Mouse (Mus musculus) lung, adult 10 weeks (tissue): Measurements from ENCODE around the gene AL732309.1. TPM values are rescaled to one million over a fixed set of nuclear protein-coding genes. Genes with fewer than 3 reads are reported as not detected.

Experiments used
- polyA plus RNA-seq: library from polyadenylated mRNA; stranded (reverse); fragments of 350-450 nt; fragmentation: Illumina TruSeq; extraction: RNeasy Lipid Tissue Mini Kit (QIAGEN cat#74804); gene quantifications from one replicate; pipeline ENCODE4 v1.2.3, GENCODE M21; 2014; ENCODE audit warnings: low read depth, low replicate concordance; ENCODE audit not compliant: insufficient read depth

The AL732309.1 gene
- 6.2 TPM for polyA plus RNA-seq

GRCm38 (mm10) chr2:25246183-25247072 is at the start of gene AL732309.1:
Gene AL732309.1 (minus strand): TSS chr2:25246863.

GRCm38 (mm10) chr2:25289651-25290050 is 43.0 kb upstream of the AL732309.1 start, which contains the start of gene Lrrc26:
Gene Lrrc26 (plus strand): TSS chr2:25289915.

DNA sequence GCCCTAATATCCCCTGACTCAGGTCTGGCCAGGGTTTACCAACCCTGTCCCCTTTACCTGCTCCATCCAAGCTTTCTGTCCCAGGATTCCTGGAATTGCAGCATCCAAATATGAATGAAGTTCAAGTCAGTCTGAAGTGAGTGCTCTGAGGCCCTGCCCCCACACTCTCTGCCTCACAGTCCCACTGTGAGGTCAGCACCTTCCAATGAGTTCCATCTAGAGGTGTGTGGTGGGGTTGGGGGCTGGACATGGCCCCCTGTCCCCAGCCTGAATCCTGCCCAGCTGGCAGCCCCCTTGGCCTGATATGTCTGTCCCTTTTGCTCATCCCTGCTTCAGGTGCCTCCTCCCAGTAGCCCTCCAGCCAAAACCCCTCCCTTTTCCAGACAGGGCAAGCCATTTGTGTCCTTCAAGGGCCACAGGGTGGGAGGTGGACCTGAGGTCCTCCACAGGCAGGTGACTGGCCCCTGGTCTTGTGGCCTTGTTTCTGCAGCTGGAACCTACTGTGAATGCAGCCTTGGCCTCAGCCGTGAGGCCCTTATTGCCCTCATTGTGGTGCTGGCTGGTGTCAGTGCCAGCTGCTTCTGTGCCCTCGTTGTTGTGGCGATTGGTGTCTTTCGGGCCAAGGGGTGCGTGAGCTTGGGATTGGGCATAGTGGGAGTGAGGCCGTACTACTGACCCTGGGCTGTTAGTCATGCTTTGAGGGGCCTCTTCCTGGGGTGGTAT is 41.4 kb upstream of the AL732309.1 start, which contains the start of gene Tmem210:
Gene Tmem210, plus strand, starts transcription at position 219 of the 723 bp plus-strand sequence.

DNA sequence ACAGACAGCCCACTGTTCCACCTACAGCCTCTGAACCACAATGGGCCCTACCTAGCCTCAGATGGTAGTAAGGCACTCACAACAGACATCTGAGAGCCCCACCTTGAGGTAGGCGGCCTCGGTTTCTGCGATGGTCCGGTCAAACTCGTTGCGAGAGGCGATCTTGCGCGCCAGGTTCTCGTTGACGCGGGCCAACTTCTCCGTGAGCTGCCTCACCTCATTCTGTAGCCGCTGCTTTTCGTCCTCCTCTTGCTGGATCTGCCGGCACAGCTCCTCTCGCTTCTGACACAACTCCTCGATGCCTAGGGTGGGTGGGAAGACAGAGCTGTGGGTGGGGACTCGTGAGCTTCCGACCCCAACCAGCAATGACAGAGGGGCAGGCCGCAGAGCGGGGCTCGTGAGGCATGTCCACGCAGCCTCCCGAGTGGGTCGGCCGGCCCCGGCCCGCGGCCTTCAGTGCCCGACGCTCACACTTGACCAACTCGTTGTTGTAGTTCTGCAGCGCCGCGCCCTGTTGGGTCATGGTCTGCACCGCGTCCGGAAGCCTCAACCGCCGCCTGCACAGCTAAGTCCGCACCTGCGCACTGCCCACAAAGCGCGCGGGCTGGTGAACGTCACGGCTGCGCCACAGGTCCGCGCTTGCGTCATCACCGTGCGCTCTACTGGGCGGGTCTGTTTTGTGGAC is 25.3 kb upstream of the AL732309.1 start, which contains the start of the genes Ssna1 and Anapc2:
Gene Ssna1, minus strand, starts transcription at position 612 of the 685 bp plus-strand sequence.
Gene Anapc2, plus strand, starts transcription at position 652 of the 685 bp plus-strand sequence.

DNA sequence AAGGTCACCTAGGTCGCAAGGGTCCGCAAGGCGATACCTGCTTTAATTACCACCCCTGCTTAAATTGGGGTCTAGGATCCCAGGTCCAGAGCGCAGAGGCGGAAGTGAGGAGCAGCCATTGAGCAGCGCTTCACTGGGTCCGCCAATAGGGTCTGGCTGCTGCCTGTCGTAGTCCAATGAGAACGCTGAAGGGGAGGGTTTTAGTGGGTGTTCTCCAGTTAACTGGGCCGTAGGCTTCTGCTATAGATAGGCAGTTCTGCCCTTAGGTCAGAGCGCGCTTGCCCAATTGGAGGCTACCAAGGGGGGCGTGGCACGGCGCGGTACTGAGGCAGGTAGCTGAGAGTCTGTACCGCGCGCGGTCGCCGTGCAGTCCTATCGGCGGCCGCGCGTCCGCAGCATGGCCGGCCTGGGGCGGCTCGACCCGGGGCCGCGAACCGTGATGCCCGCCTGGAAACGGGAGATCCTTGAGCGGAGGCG is 15.7 kb upstream of the AL732309.1 start, which contains the start of gene Tprn:
Gene Tprn, plus strand, starts transcription at position 328 of the 477 bp plus-strand sequence.

DNA sequence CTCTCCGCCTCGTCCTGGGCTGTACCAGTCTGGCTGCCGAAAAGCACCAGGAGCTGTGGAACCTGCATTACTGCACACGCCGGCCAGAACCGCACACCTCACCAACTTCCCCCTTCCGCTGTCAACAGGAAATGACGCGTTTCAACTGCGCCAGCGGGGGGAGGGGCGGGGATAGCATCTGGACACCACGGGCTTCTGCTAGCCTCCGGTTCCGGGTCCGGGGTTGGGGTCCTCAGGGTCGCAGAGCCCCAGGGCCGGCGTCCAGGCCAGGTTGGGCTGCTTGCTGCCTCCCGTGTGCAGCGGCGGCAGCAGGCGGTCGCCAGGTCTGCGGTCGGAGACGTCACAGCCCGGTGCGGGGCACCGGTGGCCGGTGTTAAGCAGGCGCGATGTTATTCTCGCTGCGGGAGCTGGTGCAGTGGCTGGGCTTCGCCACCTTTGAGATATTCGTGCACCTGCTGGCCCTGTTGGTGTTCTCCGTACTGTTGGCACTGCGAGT is 8.7 kb upstream of the AL732309.1 start, which contains the start of gene Tmem203:
Gene Tmem203, plus strand, starts transcription at position 156 of the 496 bp plus-strand sequence.

GRCm38 (mm10) chr2:25242101-25242506 is 4.6 kb downstream of the AL732309.1 start, which contains the start of the genes Rnf208 and Cysrt1:
Gene Rnf208 (plus strand): TSS chr2:25242255.
Gene Cysrt1 (minus strand): TSS chr2:25242452.

DNA sequence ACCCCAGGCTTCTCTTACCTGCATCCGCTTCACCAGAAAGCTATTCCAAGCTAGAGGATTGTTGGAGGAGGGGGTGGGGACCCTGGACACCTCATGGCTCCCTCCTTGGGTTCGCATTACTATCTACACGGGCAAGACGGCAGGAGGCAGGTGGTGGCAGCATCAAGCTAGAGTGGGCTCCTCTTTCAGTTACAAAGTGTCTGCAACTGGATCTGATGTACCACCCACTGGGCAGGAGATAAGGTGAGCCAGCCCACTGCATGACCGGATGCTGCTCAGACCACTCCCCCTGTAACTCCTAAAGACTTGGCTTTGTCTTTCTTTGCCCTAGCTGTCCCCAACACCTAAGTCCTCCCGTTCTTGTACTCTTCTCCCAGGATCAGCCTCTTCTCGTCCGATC is 10.0 kb downstream of the AL732309.1 start, which contains the start of gene Rnf224:
Gene Rnf224, minus strand, starts transcription at position 174 of the 400 bp plus-strand sequence.

DNA sequence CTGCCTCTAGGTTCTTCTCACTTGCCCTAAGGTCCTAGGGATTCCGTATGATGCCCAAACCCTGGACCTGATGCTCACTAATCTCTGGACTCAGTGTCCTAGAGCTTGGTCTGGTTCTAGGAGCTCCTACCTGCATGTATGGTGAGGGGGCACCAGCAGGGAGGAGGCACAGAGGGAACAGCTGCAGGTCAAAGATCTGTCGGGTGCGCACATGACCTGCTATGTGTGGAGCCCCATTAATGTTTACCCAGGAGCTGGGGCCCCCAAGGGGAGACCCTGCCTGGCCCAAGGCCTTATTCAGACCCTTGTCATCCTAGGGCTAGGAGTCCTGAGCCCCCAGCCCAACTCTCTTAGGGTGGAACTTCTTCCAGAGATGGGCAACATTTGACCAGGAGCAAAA is 12.6 kb downstream of the AL732309.1 start, which contains the start of gene Slc34a3:
Gene Slc34a3, minus strand, starts transcription at position 315 of the 400 bp plus-strand sequence.

DNA sequence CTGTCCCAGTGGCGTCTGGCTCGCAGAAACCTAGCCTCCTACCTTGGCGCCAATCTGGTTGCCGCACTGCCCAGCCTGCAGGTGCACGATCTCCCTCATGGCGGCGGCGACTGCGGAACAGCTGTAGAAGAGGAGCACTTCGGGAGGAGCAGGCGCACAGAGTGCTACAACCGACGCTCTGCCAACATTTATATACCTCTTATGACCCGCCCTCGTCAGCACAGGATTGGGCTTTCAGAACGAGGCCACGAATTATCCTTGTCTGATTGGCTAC is 22.2 kb downstream of the AL732309.1 start, which contains the start of gene Tubb4b:
Gene Tubb4b, minus strand, starts transcription at position 211 of the 274 bp plus-strand sequence.

GRCm38 (mm10) chr2:25218445-25218844 is 28.2 kb downstream of the AL732309.1 start, which contains the start of gene Fam166a:
Gene Fam166a (plus strand): TSS chr2:25218745.

DNA sequence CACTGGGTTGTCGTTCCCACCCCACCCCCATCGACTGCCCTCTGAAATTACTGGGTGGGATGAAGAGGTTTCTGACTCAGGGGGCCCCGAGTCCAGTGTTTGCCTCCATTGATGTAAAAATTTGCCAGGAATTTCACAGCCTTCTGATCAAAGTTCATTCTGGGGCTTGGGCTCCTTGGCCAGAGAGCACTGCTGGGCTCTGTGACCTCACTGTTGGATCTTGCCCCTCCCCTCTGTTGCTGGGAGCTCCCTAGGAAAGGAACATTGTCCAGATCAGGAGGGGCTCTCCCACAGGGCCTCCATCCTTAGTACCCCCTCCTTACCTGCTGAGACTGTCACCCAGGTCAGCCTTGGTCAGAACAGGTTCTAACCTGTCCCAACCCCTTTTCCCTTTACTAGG is 32.2 kb downstream of the AL732309.1 start, which contains the start of gene Stpg3:
Gene Stpg3, minus strand, starts transcription at position 194 of the 400 bp plus-strand sequence.

GRCm38 (mm10) chr2:25211121-25211670 is 35.5 kb downstream of the AL732309.1 start, which contains the start of gene Nelfb:
Gene Nelfb (minus strand): TSS chr2:25211489.

DNA sequence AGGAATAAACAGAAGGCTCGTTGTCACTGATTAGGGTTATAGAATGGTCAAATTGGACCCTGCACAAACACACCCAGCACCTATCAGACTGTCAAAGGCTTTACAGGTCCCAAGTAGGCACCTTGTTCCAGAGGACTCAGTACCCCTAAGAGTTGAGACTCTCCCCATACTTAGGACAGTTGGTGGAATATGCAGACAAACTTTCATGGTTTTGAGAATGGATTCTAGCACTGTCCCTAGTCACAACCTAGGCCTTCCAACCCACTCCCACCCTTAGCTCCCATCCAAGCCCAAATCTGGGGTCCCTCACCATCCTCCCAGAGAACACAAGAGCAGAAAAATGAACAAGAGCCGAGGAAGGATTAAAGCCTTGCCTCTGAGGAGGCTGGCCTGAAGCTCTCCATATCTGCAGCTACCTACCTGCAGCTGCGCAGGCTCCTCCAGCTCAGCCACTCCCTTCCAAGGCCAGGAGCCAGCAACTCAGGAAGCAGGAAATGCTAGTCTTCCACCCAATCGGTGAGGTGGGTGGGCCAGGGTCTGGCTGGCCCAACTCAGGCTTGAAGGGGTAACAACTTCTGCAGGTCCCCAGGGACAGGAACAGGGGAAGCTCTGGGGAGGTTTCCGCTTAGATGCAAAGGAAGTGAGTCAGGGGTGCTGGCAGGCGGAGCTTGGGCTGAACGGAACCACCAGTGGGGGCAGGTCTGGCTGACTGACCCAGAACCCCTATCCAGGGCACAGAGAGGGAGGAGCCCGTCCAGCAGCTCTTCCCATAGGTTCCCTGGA is 50.3 kb downstream of the AL732309.1 start, which contains the start of gene Tor4a:
Gene Tor4a, minus strand, starts transcription at position 715 of the 783 bp plus-strand sequence.

Other genes starting within 250 kb of the AL732309.1 start
- gene Nsmf, start 192.5 kb downstream of the AL732309.1 start, polyA plus RNA-seq = 29.3 TPM
- gene Entpd8, start 166.6 kb downstream of the AL732309.1 start, polyA plus RNA-seq = 2.4 TPM
- 1.9 TPM for gene Noxa1, start 151.7 kb downstream of the AL732309.1 start, polyA plus RNA-seq
- 28.7 TPM for gene Nrarp, start 66.1 kb downstream of the AL732309.1 start, polyA plus RNA-seq
- gene Tor4a, start 50.0 kb downstream of the AL732309.1 start, polyA plus RNA-seq = 18.3 TPM
- 41.8 TPM for gene Nelfb, start 35.4 kb downstream of the AL732309.1 start, polyA plus RNA-seq
- gene Stpg3, start 32.2 kb downstream of the AL732309.1 start, polyA plus RNA-seq = not detected
- not detected for gene Fam166a, start 28.1 kb downstream of the AL732309.1 start, polyA plus RNA-seq
- 379 TPM for gene Tubb4b, start 22.2 kb downstream of the AL732309.1 start, polyA plus RNA-seq
- gene Slc34a3, start 12.5 kb downstream of the AL732309.1 start, polyA plus RNA-seq = not detected
- not detected for gene Rnf224, start 10.1 kb downstream of the AL732309.1 start, polyA plus RNA-seq
- gene Rnf208, start 4.6 kb downstream of the AL732309.1 start, polyA plus RNA-seq = 2.1 TPM
- gene Cysrt1, start 4.4 kb downstream of the AL732309.1 start, polyA plus RNA-seq = 0.30 TPM
- 15.5 TPM for gene Tmem203, start 8.6 kb upstream of the AL732309.1 start, polyA plus RNA-seq
- gene Tprn, start 15.8 kb upstream of the AL732309.1 start, polyA plus RNA-seq = 6.2 TPM
- gene Ssna1, start 25.6 kb upstream of the AL732309.1 start, polyA plus RNA-seq = 68.9 TPM
- 38.0 TPM for gene Anapc2, start 25.6 kb upstream of the AL732309.1 start, polyA plus RNA-seq
- not detected for gene Tmem210, start 41.3 kb upstream of the AL732309.1 start, polyA plus RNA-seq
- 22.2 TPM for gene Lrrc26, start 43.1 kb upstream of the AL732309.1 start, polyA plus RNA-seq
- not detected for gene Grin1, start 72.3 kb upstream of the AL732309.1 start, polyA plus RNA-seq
- gene Man1b1, start 85.5 kb upstream of the AL732309.1 start, polyA plus RNA-seq = 31.9 TPM
- gene Dpp7, start 109.5 kb upstream of the AL732309.1 start, polyA plus RNA-seq = 18.5 TPM
- gene Uap1l1, start 118.8 kb upstream of the AL732309.1 start, polyA plus RNA-seq = 51.2 TPM
- 1.0 TPM for gene Sapcd2, start 125.5 kb upstream of the AL732309.1 start, polyA plus RNA-seq
- 7.6 TPM for gene Entpd2, start 149.0 kb upstream of the AL732309.1 start, polyA plus RNA-seq
- gene Npdc1, start 152.5 kb upstream of the AL732309.1 start, polyA plus RNA-seq = 69.7 TPM
- 1.7 TPM for gene Fut7, start 176.4 kb upstream of the AL732309.1 start, polyA plus RNA-seq
- 9.0 TPM for gene Abca2, start 181.8 kb upstream of the AL732309.1 start, polyA plus RNA-seq
- gene Clic3, start 210.0 kb upstream of the AL732309.1 start, polyA plus RNA-seq = 364 TPM
- gene Paxx, start 214.2 kb upstream of the AL732309.1 start, polyA plus RNA-seq = 44.5 TPM
- 1.6 TPM for gene Ptgds, start 223.2 kb upstream of the AL732309.1 start, polyA plus RNA-seq
- not detected for gene Lcn12, start 247.0 kb upstream of the AL732309.1 start, polyA plus RNA-seq